Comparison of ENCODE assay signal across 9 mouse cellular contexts in genomic region chr2:74063777-74064176, GRCm38 (mm10).
DNase-seq lines count a peak whose midpoint lies in the region; ATAC-seq and TF ChIP-seq lines count a peak whose summit lies in the region.
"Had no signal": no experiment of that assay in that cellular context is flagged by ENCODE, and none has a peak within 500 bp of the region (broad histone marks: within the 10 kb centered on the region; RNA-seq: fewer than 3 reads in every experiment).

No protein-coding gene starts in this region.

- H3K9ac ChIP-seq in limb, embryonic 15.5 days: no peak overlapping the region
- H3K9ac ChIP-seq: embryonic facial prominence, embryonic 15.5 days; stomach, embryonic 15.5 days had no signal

- peak; percentile 97 for DNase-seq in brain, embryonic 14.5 days (ENCODE audit: low read depth)
- peak; percentile 78 for DNase-seq in cerebellum, adult 11-12 months
- peak; percentile 7 for DNase-seq in hindbrain, embryonic 10.5 days (ENCODE audit: low spot score)
- no peak for DNase-seq in kidney, postnatal 36 days
- no peak for DNase-seq in thymus, adult 18-20 months

- ATAC-seq in limb, embryonic 15.5 days (ENCODE audit: insufficient number of reproducible peaks, low FRiP score, low TSS enrichment, low read depth): no peak
- ATAC-seq in monocyte, adult 5-6 weeks (replicated peaks; ENCODE audit: insufficient number of reproducible peaks, low FRiP score, low TSS enrichment, poor library complexity, severe bottlenecking): no peak

- H3K4me2 ChIP-seq in limb, embryonic 15.5 days: peak overlapping the region; percentile 30
- H3K4me2 ChIP-seq: embryonic facial prominence, embryonic 15.5 days; stomach, embryonic 15.5 days had no signal

- H3K36me3 ChIP-seq in hindbrain, embryonic 10.5 days: no peaks in the 10 kb centered on the region
- no peaks in the 10 kb centered on the region for H3K36me3 ChIP-seq in limb, embryonic 15.5 days
- H3K36me3 ChIP-seq: embryonic facial prominence, embryonic 15.5 days; stomach, embryonic 15.5 days had no signal

- H3K9me3 ChIP-seq in hindbrain, embryonic 10.5 days: no peaks in the 10 kb centered on the region
- H3K9me3 ChIP-seq in limb, embryonic 15.5 days: no peaks in the 10 kb centered on the region
- H3K9me3 ChIP-seq: embryonic facial prominence, embryonic 15.5 days; stomach, embryonic 15.5 days had no signal

- TF ChIP-seq POLR2A in brain, embryonic 14.5 days (IDR thresholded peaks at IDR 0.05; ENCODE audit: borderline replicate concordance, extremely low read depth, insufficient read depth, insufficient read length, poor library complexity, severe bottlenecking): no peak

- H3K4me3 ChIP-seq in hindbrain, embryonic 10.5 days: no peak overlapping the region
- H3K4me3 ChIP-seq in limb, embryonic 15.5 days: peak overlapping the region; percentile 21
- H3K4me3 ChIP-seq: embryonic facial prominence, embryonic 15.5 days; stomach, embryonic 15.5 days had no signal

- TF ChIP-seq CTCF in brain, embryonic 14.5 days (IDR thresholded peaks at IDR 0.05; ENCODE audit: borderline replicate concordance, extremely low read depth, insufficient read depth, insufficient read length): no peak

- H3K27me3 ChIP-seq in hindbrain, embryonic 10.5 days (ENCODE audit: insufficient read depth, poor library complexity, severe bottlenecking): peaks cover 18% of the 10 kb centered on the region
- peaks cover 10% of the 10 kb centered on the region; the same call in 1 of the 2 replicates for H3K27me3 ChIP-seq in limb, embryonic 15.5 days
- H3K27me3 ChIP-seq: stomach, embryonic 15.5 days had no signal

- 67% methylated on average over 15 of the region's 15 CpGs for WGBS in hindbrain, embryonic 10.5 days
- WGBS in limb, embryonic 15.5 days: 47% methylated on average over 15 of the region's 15 CpGs

- H3K27ac ChIP-seq in hindbrain, embryonic 10.5 days: peak overlapping the region; percentile 31; the same call in 1 of the 2 replicates
- H3K27ac ChIP-seq in limb, embryonic 15.5 days: no peak overlapping the region
- H3K27ac ChIP-seq: embryonic facial prominence, embryonic 15.5 days; stomach, embryonic 15.5 days had no signal

- 0 out of 2 replicates have a peak, but pooled peaks cover 3% of the 10 kb centered on the region for H3K4me1 ChIP-seq in hindbrain, embryonic 10.5 days (replicated peaks)
- 0 out of 2 replicates have a peak, but pooled peaks cover 8% of the 10 kb centered on the region for H3K4me1 ChIP-seq in limb, embryonic 15.5 days
- H3K4me1 ChIP-seq: embryonic facial prominence, embryonic 15.5 days; stomach, embryonic 15.5 days had no signal

Comparison
In these comparisons a context has a peak if more than half of its experiments do, and no peak if none do; other contexts are left out.
1. DNase-seq: peak in brain, embryonic 14.5 days (single experiment), cerebellum, adult 11-12 months (single experiment) and hindbrain, embryonic 10.5 days (single experiment); none in kidney, postnatal 36 days (0 of 2) and thymus, adult 18-20 months (0 of 2).